Mouse (Mus musculus) hindbrain, embryonic 14.5 days (tissue): ENCODE data around the gene Gm266. TPM values are rescaled to one million over a fixed set of nuclear protein-coding genes. Genes with fewer than 3 reads are reported as not detected.
A peak's percentile ranks its signal among the peaks of the same experiment; 100 is the strongest.

Experiments used
- ATAC-seq: fragments of 200-750 bp; cut with Nextera tagmentation; 2 replicates; pipeline ENCODE4 v1.8.0; 2017; ENCODE audit warnings: moderate number of reproducible peaks, mild to moderate bottlenecking, moderate TSS enrichment, moderate library complexity; ENCODE audit not compliant: low FRiP score
- DNase-seq: peaks from one replicate; pipeline ENCODE4 v3.0.0-alpha.2; 2015; ENCODE audit warnings: low spot score
- H3K27ac ChIP-seq: fragments of 300-500 bp; sonication (generic); 2 replicates; pipeline ENCODE4 v1.5.1; 2014; ENCODE audit warnings: mild to moderate bottlenecking, moderate library complexity
- H3K27me3 ChIP-seq: fragments of 300-500 bp; sonication (generic); 2 replicates; pipeline ENCODE4 v1.6.1; 2014; ENCODE audit warnings: mild to moderate bottlenecking, low read length, mixed read lengths; ENCODE audit not compliant: control insufficient read depth, insufficient read depth
- H3K36me3 ChIP-seq: fragments of 300-500 bp; sonication (generic); replicated peaks from 2 replicates; pipeline ENCODE4 v1.6.1; 2014; ENCODE audit not compliant: control insufficient read depth, insufficient read depth
- H3K4me1 ChIP-seq: fragments of 300-500 bp; sonication (generic); replicated peaks from 2 replicates; pipeline ENCODE4 v1.6.1; 2014; ENCODE audit warnings: antibody characterized with exemption, low read length, mixed read lengths; ENCODE audit not compliant: control insufficient read depth, insufficient read depth
- H3K4me2 ChIP-seq: fragments of 300-500 bp; sonication (generic); replicated peaks from 2 replicates; pipeline ENCODE4 v1.6.1; 2014; ENCODE audit warnings: mild to moderate bottlenecking, moderate library complexity
- H3K4me3 ChIP-seq: fragments of 300-500 bp; sonication (generic); replicated peaks from 2 replicates; pipeline ENCODE4 v1.5.1; 2014; ENCODE audit warnings: mild to moderate bottlenecking, low read length
- H3K9ac ChIP-seq: fragments of 300-500 bp; sonication (generic); 2 replicates; pipeline ENCODE4 v1.6.1; 2014
- H3K9me3 ChIP-seq: fragments of 300-500 bp; sonication (generic); 2 replicates; pipeline ENCODE4 v1.6.1; 2016; ENCODE audit warnings: low read length; ENCODE audit not compliant: control insufficient read depth
- WGBS: fragments of 180-500 bp; shearing (Covaris S2); extraction: QIAGEN DNeasy Blood & Tissue Kit; methylation state at CpG from one replicate; pipeline ENCODE4 v1.1.7; 2014; 5-methylcytosine and 5-hydroxymethylcytosine counted together
- polyA plus RNA-seq: library from polyadenylated mRNA; unstranded; fragments of >200 nt; fragmentation: Nextera tagmentation; extraction: Ambion mirVana; gene quantifications from 2 replicates; pipeline ENCODE4 v1.2.1, GENCODE M21; 2014

Gm266 gene
- polyA plus RNA-seq, 1 experiment from 2014 or later = 2.6 TPM

GRCm38 (mm10) chr12:111451561-111451960, 34.1 kb downstream of the Gm266 start:
- H3K4me2 ChIP-seq = no peak overlapping the region
- no peak overlapping the region for H3K27ac ChIP-seq
- 85% methylated on average over 7 of the region's 7 CpGs for WGBS
- H3K27me3 ChIP-seq = peaks cover 64% of the 10 kb centered on the region
- H3K9ac ChIP-seq = no peak overlapping the region
- ATAC-seq = no peak
- no peak overlapping the region for H3K4me3 ChIP-seq
- H3K9me3 ChIP-seq = no peaks in the 10 kb centered on the region
- no peaks in the 10 kb centered on the region for H3K4me1 ChIP-seq
- no peaks in the 10 kb centered on the region for H3K36me3 ChIP-seq
- no peak for DNase-seq

- H3K27me3 ChIP-seq = peaks cover 71% of the 10 kb centered on the region
Observed at GRCm38 (mm10) chr12:111450359-111450758, 35.3 kb downstream of the Gm266 start.

GRCm38 (mm10) chr12:111448931-111449705, 36.5 kb downstream of the Gm266 start:
- no peak overlapping the region for H3K4me3 ChIP-seq
- H3K4me2 ChIP-seq = no peak overlapping the region
- ATAC-seq = no peak
- no peaks in the 10 kb centered on the region for H3K9me3 ChIP-seq
- no peaks in the 10 kb centered on the region for H3K36me3 ChIP-seq
- WGBS = 19% methylated on average over 13 of the region's 14 CpGs
- DNase-seq = no peak
- H3K4me1 ChIP-seq = peaks cover 5% of the 10 kb centered on the region; the same call in 1 of the 2 replicates
- H3K27ac ChIP-seq = no peak overlapping the region
- H3K9ac ChIP-seq = no peak overlapping the region
- H3K27me3 ChIP-seq = peaks cover 81% of the 10 kb centered on the region

More at GRCm38 (mm10) chr12:111450359-111450758, 35.3 kb downstream of the Gm266 start:
- no peak overlapping the region for H3K27ac ChIP-seq
- H3K4me1 ChIP-seq = peaks cover 5% of the 10 kb centered on the region; the same call in 1 of the 2 replicates
- no peak overlapping the region for H3K4me2 ChIP-seq
- no peak for ATAC-seq
- WGBS = 40% methylated on average over 6 of the region's 6 CpGs
- DNase-seq = no peak
- H3K9ac ChIP-seq = no peak overlapping the region
- H3K4me3 ChIP-seq = no peak overlapping the region
- H3K9me3 ChIP-seq = no peaks in the 10 kb centered on the region
- H3K36me3 ChIP-seq = no peaks in the 10 kb centered on the region

- peaks cover 5% of the 10 kb centered on the region; the same call in 1 of the 2 replicates for H3K4me1 ChIP-seq
- H3K4me2 ChIP-seq = no peak overlapping the region
- H3K9ac ChIP-seq = no peak overlapping the region
- WGBS = 16% methylated on average over 22 of the region's 22 CpGs
- H3K27me3 ChIP-seq = peaks cover 91% of the 10 kb centered on the region
- no peak overlapping the region for H3K27ac ChIP-seq
- no peak overlapping the region for H3K4me3 ChIP-seq
- ATAC-seq (no peak), DNase-seq (no peak)
- no peaks in the 10 kb centered on the region for H3K36me3 ChIP-seq
- no peaks in the 10 kb centered on the region for H3K9me3 ChIP-seq
Observed at GRCm38 (mm10) chr12:111447898-111448760, 37.5 kb downstream of the Gm266 start.

GRCm38 (mm10) chr12:111447350-111447749, 38.3 kb downstream of the Gm266 start:
- no peak overlapping the region for H3K4me3 ChIP-seq
- H3K9ac ChIP-seq = no peak overlapping the region
- no peaks in the 10 kb centered on the region for H3K9me3 ChIP-seq
- H3K36me3 ChIP-seq = no peaks in the 10 kb centered on the region
- peaks cover 5% of the 10 kb centered on the region for H3K4me1 ChIP-seq
- no peak overlapping the region for H3K27ac ChIP-seq
- H3K27me3 ChIP-seq = peaks cover 99% of the 10 kb centered on the region
- 9% methylated on average over 9 of the region's 9 CpGs for WGBS
- ATAC-seq (no peak), DNase-seq (no peak)
- no peak overlapping the region for H3K4me2 ChIP-seq

- WGBS = 18% methylated on average over 5 of the region's 5 CpGs
- H3K4me3 ChIP-seq = no peak overlapping the region
- ATAC-seq (no peak), DNase-seq (no peak)
- no peaks in the 10 kb centered on the region for H3K36me3 ChIP-seq
- H3K4me2 ChIP-seq = no peak overlapping the region
- H3K4me1 ChIP-seq = peaks cover 5% of the 10 kb centered on the region
- no peaks in the 10 kb centered on the region for H3K9me3 ChIP-seq
- peaks cover 100% of the 10 kb centered on the region for H3K27me3 ChIP-seq
- H3K27ac ChIP-seq = no peak overlapping the region
- no peak overlapping the region for H3K9ac ChIP-seq
Observed at GRCm38 (mm10) chr12:111446745-111447144, 38.9 kb downstream of the Gm266 start.

GRCm38 (mm10) chr12:111445890-111446613, 39.6 kb downstream of the Gm266 start:
- Histone ChIP-seq H3K36me3 (no peaks in the 10 kb centered on the region), H3K4me2 (peak overlapping the region; percentile 48), H3K27me3 (peaks cover 98% of the 10 kb centered on the region), H3K9me3 (no peaks in the 10 kb centered on the region), H3K4me1 (peaks cover 5% of the 10 kb centered on the region), H3K27ac (no peak overlapping the region), H3K4me3 (peak overlapping the region; percentile 22), H3K9ac (peak overlapping the region; percentile 11; the same call in 1 of the 2 replicates)
- DNase-seq (no peak), ATAC-seq (no peak)
- WGBS = 6% methylated on average over 26 of the region's 27 CpGs

- Histone ChIP-seq H3K27me3 (peaks cover 90% of the 10 kb centered on the region), H3K4me1 (peaks cover 5% of the 10 kb centered on the region), H3K9ac (peak overlapping the region; percentile 11; the same call in 1 of the 2 replicates), H3K9me3 (no peaks in the 10 kb centered on the region), H3K4me3 (peak overlapping the region; percentile 22), H3K4me2 (peak overlapping the region; percentile 48), H3K27ac (no peak overlapping the region), H3K36me3 (no peaks in the 10 kb centered on the region)
- ATAC-seq = no peak
- DNase-seq = no peak
- 3% methylated on average over 51 of the region's 52 CpGs for WGBS
Observed at GRCm38 (mm10) chr12:111445161-111445889, 40.3 kb downstream of the Gm266 start.
